Mouse (Mus musculus): Measurements from ENCODE around the gene Ginm1. TPM values are rescaled to one million over a fixed set of nuclear protein-coding genes. Genes with fewer than 3 reads are reported as not detected.

Ginm1 gene
- polyA plus RNA-seq (2014; fragmentation: Nextera tagmentation; extraction: Ambion mirVana) = 74.3 and 77.2 TPM in 2 replicates

DNA sequence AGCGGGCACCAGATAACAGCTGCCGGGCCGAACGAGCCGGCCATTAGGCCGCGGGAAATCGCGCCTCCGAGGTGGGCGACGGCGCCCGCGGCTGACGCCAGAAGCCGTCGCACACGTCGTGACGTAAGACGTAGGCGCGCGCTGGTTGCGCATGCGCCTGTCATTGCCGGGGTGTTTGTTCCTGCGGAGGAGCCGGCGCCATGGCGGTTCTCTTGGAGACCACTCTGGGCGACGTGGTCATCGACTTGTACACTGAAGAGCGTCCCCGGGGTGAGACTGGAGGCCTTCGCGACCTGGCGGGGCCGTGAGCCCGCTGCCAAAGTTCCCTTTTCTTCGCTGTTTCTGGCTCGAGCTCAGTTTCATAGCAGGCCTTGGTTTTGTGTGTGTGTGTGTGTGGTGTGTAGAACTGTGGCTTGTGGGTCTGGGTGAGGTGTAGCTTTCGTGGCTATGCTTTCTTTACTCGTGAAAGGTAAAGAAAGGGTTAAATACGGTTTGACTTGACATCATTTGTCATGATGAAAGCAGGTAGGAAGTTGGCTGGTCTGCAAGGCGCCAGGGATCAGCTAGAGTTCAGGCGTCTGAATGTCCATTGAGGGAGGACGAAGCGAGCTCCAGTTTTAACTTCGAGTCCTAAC lies at the start of gene Ginm1, which contains the start of gene Ppil4:
Ginm1 (minus strand) TSS at position 74 of the 635 bp plus-strand sequence.
Ppil4 (plus strand) TSS at position 141 of the 635 bp plus-strand sequence.
- no peaks in the 10 kb centered on the region for H3K9me3 ChIP-seq (replicated peaks; ENCODE audit: control insufficient read depth, low read length)
- peak within 1 kb of the TSS; percentile 85 for H3K4me3 ChIP-seq (ENCODE audit: low read depth, low read length)
- peaks cover 8% of the 10 kb centered on the region for H3K4me1 ChIP-seq (ENCODE audit: control insufficient read depth, insufficient read depth, low read length)
- ATAC-seq (replicated peaks; ENCODE audit: insufficient number of reproducible peaks, low FRiP score, low TSS enrichment) = peak; percentile 85
- under 1% methylated on average over 50 of the region's 52 CpGs for WGBS (ENCODE audit: insufficient replicate concordance)
- H3K9ac ChIP-seq (ENCODE audit: low read depth, low read length) = peak within 1 kb of the TSS; percentile 84
- peak within 1 kb of the TSS; percentile 79 for H3K4me2 ChIP-seq
- H3K36me3 ChIP-seq (ENCODE audit: control insufficient read depth, insufficient read depth, low read length) = peaks cover 19% of the 10 kb centered on the region
- H3K27ac ChIP-seq (ENCODE audit: low read depth, low read length) = peak within 1 kb of the TSS; percentile 42
- no peaks in the 10 kb centered on the region for H3K27me3 ChIP-seq (ENCODE audit: control insufficient read depth, insufficient read depth, low read length)

DNA sequence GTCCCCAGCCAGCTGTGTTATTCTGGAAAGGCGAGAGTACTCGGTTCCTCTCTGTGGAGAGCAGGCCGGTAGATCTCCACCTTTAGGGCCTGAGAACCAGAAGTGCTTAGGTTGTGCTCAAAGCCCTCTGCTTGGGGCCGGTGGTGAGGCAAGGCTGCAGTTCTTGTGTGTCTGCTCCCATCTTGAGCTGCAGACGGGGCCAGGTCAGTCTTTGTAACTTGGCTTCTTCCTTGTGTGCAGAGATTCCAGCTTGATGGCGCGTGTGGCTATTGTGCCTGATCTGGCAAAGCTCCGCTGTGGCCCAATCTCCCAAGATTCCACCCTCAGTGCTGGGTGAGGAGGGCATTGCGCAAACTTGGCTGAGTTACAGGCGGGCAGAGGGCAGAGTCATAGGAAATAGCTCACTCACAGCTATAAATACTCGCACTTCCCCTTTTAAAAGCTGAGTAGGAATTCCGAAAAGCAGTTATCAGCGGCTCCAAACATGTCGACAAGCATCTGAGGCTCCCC lies 49.0 kb upstream of the Ginm1 start:
- Histone ChIP-seq H3K27ac (ENCODE audit: low read depth, low read length) (peak overlapping the region; percentile 79), H3K4me2 (peak overlapping the region; percentile 51), H3K4me1 (ENCODE audit: control insufficient read depth, insufficient read depth, low read length) (peaks cover 6% of the 10 kb centered on the region; the same call in 1 of the 2 replicates), H3K36me3 (ENCODE audit: control insufficient read depth, insufficient read depth, low read length) (no peaks in the 10 kb centered on the region), H3K27me3 (ENCODE audit: control insufficient read depth, insufficient read depth, low read length) (no peaks in the 10 kb centered on the region), H3K4me3 (ENCODE audit: low read depth, low read length) (0 out of 2 replicates have a peak overlapping the region, but pooled peaks have one; percentile 3), H3K9me3 (replicated peaks; ENCODE audit: control insufficient read depth, low read length) (no peaks in the 10 kb centered on the region), H3K9ac (ENCODE audit: low read depth, low read length) (peak overlapping the region; percentile 39; the same call in 1 of the 2 replicates)
- 24% methylated on average over 14 of the region's 14 CpGs for WGBS (ENCODE audit: insufficient replicate concordance)
- ATAC-seq (replicated peaks; ENCODE audit: insufficient number of reproducible peaks, low FRiP score, low TSS enrichment) = 0 out of 2 replicates have a peak, but pooled peaks have one; percentile 56

DNA sequence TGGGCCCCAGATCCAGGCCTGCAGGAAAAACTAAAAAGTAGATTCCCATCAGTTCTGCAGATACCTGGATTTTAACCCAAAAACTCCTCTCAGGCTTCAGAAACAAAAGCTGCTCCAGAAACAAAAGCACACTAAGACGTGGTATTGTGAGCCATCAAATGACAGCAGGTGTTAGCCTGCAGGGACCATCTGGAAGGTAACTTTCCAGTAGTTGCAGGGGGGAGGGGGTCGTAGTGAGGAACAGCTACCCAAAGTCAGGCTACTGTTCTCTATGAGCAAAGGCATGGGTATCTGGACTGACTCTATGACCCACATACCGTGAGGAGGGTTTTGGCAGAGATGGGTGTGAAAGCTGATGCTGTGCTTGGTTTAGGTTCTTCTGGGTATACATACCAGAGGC lies 48.2 kb upstream of the Ginm1 start:
- no peak overlapping the region for H3K27ac ChIP-seq (ENCODE audit: low read depth, low read length)
- H3K9ac ChIP-seq (ENCODE audit: low read depth, low read length) = no peak overlapping the region
- WGBS (ENCODE audit: insufficient replicate concordance) = 51% methylated on average over 3 of the region's 3 CpGs
- H3K9me3 ChIP-seq (replicated peaks; ENCODE audit: control insufficient read depth, low read length) = no peaks in the 10 kb centered on the region
- peaks cover 6% of the 10 kb centered on the region; the same call in 1 of the 2 replicates for H3K4me1 ChIP-seq (ENCODE audit: control insufficient read depth, insufficient read depth, low read length)
- no peaks in the 10 kb centered on the region for H3K27me3 ChIP-seq (ENCODE audit: control insufficient read depth, insufficient read depth, low read length)
- H3K4me3 ChIP-seq (ENCODE audit: low read depth, low read length) = no peak overlapping the region
- no peak overlapping the region for H3K4me2 ChIP-seq
- no peaks in the 10 kb centered on the region for H3K36me3 ChIP-seq (ENCODE audit: control insufficient read depth, insufficient read depth, low read length)
- ATAC-seq (replicated peaks; ENCODE audit: insufficient number of reproducible peaks, low FRiP score, low TSS enrichment) = no peak

DNA sequence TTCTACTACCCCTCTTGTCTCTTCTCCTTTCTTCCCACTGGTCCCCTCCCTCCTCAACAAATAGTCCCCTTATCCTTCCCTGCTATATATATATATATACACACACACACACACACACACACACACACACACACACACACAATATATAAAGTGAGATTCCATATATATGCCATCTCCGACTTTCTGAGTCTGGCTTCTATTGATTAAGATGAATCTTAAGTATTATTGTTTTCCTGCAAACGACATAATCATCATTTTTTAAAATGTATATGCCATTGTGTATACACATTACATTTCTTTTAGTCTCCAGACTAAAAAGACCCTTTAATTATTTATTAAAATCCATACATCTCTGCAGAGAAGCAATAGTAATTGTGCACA lies 47.7 kb upstream of the Ginm1 start:
- no peak for ATAC-seq (replicated peaks; ENCODE audit: insufficient number of reproducible peaks, low FRiP score, low TSS enrichment)
- Histone ChIP-seq H3K4me3 (ENCODE audit: low read depth, low read length) (no peak overlapping the region), H3K36me3 (ENCODE audit: control insufficient read depth, insufficient read depth, low read length) (no peaks in the 10 kb centered on the region), H3K4me1 (ENCODE audit: control insufficient read depth, insufficient read depth, low read length) (peaks cover 6% of the 10 kb centered on the region; the same call in 1 of the 2 replicates), H3K9ac (ENCODE audit: low read depth, low read length) (no peak overlapping the region), H3K27ac (ENCODE audit: low read depth, low read length) (no peak overlapping the region), H3K27me3 (ENCODE audit: control insufficient read depth, insufficient read depth, low read length) (peaks cover under 1% of the 10 kb centered on the region; the same call in 1 of the 2 replicates), H3K4me2 (no peak overlapping the region), H3K9me3 (replicated peaks; ENCODE audit: control insufficient read depth, low read length) (no peaks in the 10 kb centered on the region)
- 74% methylated on average over 2 of the region's 2 CpGs for whole genome bisulfite sequencing (ENCODE audit: insufficient replicate concordance)

DNA sequence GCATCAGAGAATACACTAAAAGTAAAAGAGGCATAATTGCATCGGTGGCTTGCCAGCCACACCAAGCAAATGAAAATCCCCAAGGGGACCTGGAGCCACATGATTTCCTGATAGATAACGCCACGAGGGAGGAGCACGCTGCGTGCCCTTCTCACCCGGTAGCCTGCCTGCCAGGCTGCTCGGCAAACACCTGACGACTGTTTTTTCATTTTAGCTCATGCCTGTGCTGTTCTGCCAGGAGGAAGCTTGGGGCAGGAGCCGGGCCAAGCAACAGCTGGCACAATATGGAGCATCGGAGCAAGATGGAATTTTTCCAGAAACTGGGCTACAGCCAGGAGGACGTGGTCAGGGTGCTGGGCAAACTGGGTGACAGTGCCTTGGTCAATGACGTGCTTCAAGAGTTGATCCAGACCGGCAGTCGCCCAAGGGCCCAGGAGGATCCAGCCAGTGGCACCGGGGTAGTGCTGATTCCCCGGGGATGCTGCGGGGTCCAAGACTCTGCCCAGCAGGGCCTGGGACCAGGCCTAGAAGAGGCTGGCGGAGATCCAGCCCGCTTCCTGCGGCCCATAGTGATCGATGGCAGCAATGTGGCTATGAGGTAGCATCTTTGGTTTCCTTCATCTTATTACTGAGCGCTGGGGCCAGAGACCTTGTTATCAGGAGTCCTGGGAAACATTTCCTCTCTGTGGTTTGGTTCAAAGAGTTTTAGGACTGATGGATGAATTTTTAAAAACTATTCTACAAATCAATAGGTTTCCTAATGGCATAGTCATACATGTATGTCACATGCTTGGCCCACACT lies 47.1 kb upstream of the Ginm1 start:
- Histone ChIP-seq H3K4me2 (no peak overlapping the region), H3K9me3 (replicated peaks; ENCODE audit: control insufficient read depth, low read length) (no peaks in the 10 kb centered on the region), H3K9ac (ENCODE audit: low read depth, low read length) (no peak overlapping the region), H3K27me3 (ENCODE audit: control insufficient read depth, insufficient read depth, low read length) (peaks cover 4% of the 10 kb centered on the region; the same call in 1 of the 2 replicates), H3K4me3 (ENCODE audit: low read depth, low read length) (no peak overlapping the region), H3K4me1 (ENCODE audit: control insufficient read depth, insufficient read depth, low read length) (peaks cover 6% of the 10 kb centered on the region; the same call in 1 of the 2 replicates), H3K27ac (ENCODE audit: low read depth, low read length) (no peak overlapping the region), H3K36me3 (ENCODE audit: control insufficient read depth, insufficient read depth, low read length) (no peaks in the 10 kb centered on the region)
- ATAC-seq (replicated peaks; ENCODE audit: insufficient number of reproducible peaks, low FRiP score, low TSS enrichment) = no peak
- WGBS (ENCODE audit: insufficient replicate concordance) = 81% methylated on average over 22 of the region's 22 CpGs

DNA sequence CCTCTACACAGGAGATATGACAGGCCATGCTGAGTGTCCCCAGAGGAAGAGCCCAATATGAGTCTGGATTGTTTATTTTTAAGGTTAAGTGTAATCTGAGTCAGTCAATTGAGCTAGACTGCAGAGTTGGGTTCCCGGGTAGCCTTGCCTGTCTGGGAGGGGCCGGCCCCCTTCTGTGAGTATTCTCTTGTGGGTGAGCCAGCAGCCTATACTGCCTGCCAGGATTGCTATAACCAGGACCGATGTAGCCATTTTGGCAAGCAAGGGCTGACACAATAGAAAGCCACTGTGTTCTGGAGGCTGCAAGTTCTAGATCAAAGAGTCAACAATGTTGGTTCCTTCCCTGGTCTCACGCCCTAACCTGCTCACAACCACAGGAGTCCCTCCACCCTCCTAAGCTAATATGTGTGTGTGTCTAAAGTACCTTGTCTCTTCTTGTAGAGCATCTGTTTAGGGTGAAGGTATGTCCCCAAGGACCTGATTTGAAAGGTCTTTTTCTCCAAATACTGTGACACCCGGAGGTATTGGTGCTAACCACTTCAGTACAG lies 46.3 kb upstream of the Ginm1 start:
- ATAC-seq (replicated peaks; ENCODE audit: insufficient number of reproducible peaks, low FRiP score, low TSS enrichment) = no peak

DNA sequence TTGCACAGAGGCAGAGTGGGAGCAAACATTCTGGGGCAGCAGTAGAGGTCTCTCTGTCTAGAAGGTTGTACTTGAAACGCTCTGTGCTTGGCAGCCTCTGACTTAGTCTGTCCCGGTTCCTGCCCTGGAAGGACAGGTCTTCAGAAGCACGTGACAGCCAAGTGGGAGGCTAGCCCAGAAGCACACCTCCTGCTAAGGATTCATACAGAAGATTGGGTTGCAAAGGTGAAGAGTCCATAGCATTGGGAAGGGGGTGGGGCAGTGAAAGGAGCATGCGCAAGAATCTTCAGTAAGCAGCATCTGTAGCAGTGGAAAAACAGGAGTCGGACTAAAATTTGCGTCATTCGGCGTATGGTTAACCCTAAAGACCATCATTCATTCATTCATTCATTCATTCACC lies 45.4 kb upstream of the Ginm1 start:
- no peak overlapping the region for H3K4me3 ChIP-seq (ENCODE audit: low read depth, low read length)
- H3K9me3 ChIP-seq (replicated peaks; ENCODE audit: control insufficient read depth, low read length) = no peaks in the 10 kb centered on the region
- H3K4me2 ChIP-seq = no peak overlapping the region
- no peaks in the 10 kb centered on the region for H3K36me3 ChIP-seq (ENCODE audit: control insufficient read depth, insufficient read depth, low read length)
- H3K27me3 ChIP-seq (ENCODE audit: control insufficient read depth, insufficient read depth, low read length) = peaks cover 4% of the 10 kb centered on the region; the same call in 1 of the 2 replicates
- no peak overlapping the region for H3K9ac ChIP-seq (ENCODE audit: low read depth, low read length)
- ATAC-seq (replicated peaks; ENCODE audit: insufficient number of reproducible peaks, low FRiP score, low TSS enrichment) = no peak
- H3K4me1 ChIP-seq (ENCODE audit: control insufficient read depth, insufficient read depth, low read length) = peaks cover 6% of the 10 kb centered on the region; the same call in 1 of the 2 replicates
- no peak overlapping the region for H3K27ac ChIP-seq (ENCODE audit: low read depth, low read length)
- WGBS (ENCODE audit: insufficient replicate concordance) = 85% methylated on average over 8 of the region's 8 CpGs

More for the DNA sequence above, 46.3 kb upstream of the Ginm1 start:
- Histone ChIP-seq H3K27ac (ENCODE audit: low read depth, low read length) (no peak overlapping the region), H3K9me3 (replicated peaks; ENCODE audit: control insufficient read depth, low read length) (no peaks in the 10 kb centered on the region), H3K36me3 (ENCODE audit: control insufficient read depth, insufficient read depth, low read length) (no peaks in the 10 kb centered on the region), H3K4me3 (ENCODE audit: low read depth, low read length) (no peak overlapping the region), H3K9ac (ENCODE audit: low read depth, low read length) (no peak overlapping the region), H3K4me1 (ENCODE audit: control insufficient read depth, insufficient read depth, low read length) (peaks cover 6% of the 10 kb centered on the region; the same call in 1 of the 2 replicates), H3K27me3 (ENCODE audit: control insufficient read depth, insufficient read depth, low read length) (peaks cover 4% of the 10 kb centered on the region; the same call in 1 of the 2 replicates), H3K4me2 (no peak overlapping the region)
- WGBS (ENCODE audit: insufficient replicate concordance) = 77% methylated on average over 5 of the region's 5 CpGs

DNA sequence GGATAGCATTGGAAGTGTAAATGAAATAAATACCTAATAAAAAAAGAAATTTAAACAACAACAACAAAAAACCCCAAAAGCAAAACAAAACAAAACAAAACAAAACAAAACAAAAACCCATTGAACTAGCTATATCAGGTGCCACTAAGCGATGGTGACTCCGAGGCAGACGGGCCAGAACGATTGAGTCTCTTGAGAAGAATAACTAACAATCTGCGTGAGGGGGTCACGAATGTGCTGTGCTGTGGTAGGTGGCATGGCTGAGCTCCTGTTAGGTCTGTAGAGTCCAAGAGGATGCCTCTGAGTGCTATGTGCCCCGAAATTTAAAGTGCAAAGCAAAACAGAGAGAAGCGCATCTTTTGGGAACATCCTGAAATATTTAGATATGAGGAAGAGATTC lies 44.8 kb upstream of the Ginm1 start:
- no peaks in the 10 kb centered on the region for H3K36me3 ChIP-seq (ENCODE audit: control insufficient read depth, insufficient read depth, low read length)
- H3K4me1 ChIP-seq (ENCODE audit: control insufficient read depth, insufficient read depth, low read length) = peaks cover 7% of the 10 kb centered on the region; the same call in 1 of the 2 replicates
- no peaks in the 10 kb centered on the region for H3K9me3 ChIP-seq (replicated peaks; ENCODE audit: control insufficient read depth, low read length)
- H3K27ac ChIP-seq (ENCODE audit: low read depth, low read length) = no peak overlapping the region
- no peak overlapping the region for H3K9ac ChIP-seq (ENCODE audit: low read depth, low read length)
- no peak overlapping the region for H3K4me3 ChIP-seq (ENCODE audit: low read depth, low read length)
- 84% methylated on average over 8 of the region's 8 CpGs for WGBS (ENCODE audit: insufficient replicate concordance)
- ATAC-seq (replicated peaks; ENCODE audit: insufficient number of reproducible peaks, low FRiP score, low TSS enrichment) = no peak
- H3K4me2 ChIP-seq = no peak overlapping the region
- peaks cover 4% of the 10 kb centered on the region; the same call in 1 of the 2 replicates for H3K27me3 ChIP-seq (ENCODE audit: control insufficient read depth, insufficient read depth, low read length)
